Mouse (Mus musculus) frontal cortex, postnatal 10 days (tissue): ENCODE results near the gene Gsto2.
A peak's percentile ranks its signal among the peaks of the same experiment; 100 is the strongest.

ENCODE experiments used
- DNase-seq, 2 experiments: peaks; one replicate each; pipeline ENCODE4 v3.0.0; 2022; ENCODE audit warnings: low spot score in 2 of 2, mixed read lengths in 1 of 2

The Gsto2 gene

DNA sequence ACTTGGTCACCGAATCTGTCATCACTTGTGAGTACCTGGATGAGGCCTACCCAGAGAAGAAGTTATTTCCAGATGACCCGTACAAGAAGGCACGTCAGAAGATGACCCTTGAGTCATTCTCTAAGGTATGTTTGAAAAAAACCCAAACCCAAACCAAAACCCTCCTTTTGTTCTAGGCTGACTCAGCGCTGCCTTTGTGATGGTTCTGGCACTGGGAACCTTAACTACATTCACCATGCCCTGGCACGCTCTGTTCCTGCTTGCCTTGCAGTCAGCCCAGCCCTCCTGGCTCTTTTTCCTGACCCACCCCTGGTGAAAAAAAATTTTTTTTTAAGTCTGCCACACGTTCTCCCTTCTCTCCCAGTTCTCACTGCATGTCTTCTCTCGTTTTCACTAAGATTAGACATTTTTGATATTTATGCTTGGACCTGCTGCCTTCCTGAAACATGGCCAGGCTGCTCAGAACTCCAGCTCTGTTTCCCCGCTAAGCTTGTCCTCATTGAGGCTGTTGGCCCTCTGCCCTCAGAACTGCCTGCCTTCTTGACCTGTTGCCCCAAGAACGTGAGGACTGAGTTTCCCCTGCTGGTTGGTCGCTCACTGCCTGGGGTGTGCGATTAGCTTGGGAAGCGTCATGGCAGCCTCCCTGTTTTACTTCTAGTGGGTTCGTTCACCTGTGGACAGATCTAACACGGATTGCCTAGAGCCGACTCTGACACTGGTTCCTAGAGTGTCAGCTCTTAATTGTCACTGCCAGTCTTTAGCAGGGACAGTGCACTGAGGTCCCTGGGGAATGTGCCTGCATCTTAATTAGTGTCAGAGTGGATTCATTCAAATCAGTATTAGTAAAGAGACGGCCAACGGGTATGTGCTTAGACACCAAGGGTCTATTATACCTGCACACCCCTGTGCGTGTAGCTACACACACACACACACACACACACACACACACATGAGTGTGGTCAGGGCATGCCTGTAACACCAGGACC is 7.1 kb upstream of the Gsto2 start:
- no peak for DNase-seq

- no peak for DNase-seq
Measured at GRCm38 (mm10) chr19:47859180-47859579, 6.2 kb upstream of the Gsto2 start.

GRCm38 (mm10) chr19:47862581-47862980 is 2.8 kb upstream of the Gsto2 start:
- DNase-seq = no peak

DNA sequence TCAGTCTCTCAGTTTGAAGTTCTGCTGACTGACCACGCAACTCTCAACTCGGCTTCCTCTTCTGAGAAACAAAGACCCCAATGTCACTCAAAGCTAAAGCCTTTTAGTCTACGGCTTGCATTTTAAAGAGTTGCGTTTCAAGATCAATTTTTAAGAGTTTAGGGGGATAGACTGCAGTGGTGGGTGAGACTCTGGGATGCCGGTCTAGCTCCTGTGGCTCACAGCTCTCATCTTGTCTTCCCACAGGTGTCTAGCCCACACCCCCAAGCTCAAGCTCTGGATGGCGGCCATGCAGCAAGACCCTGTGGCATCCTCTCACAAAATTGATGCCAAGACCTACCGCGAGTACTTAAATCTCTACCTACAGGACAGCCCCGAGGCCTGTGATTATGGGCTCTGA is 1.3 kb upstream of the Gsto2 start:
- no peak for DNase-seq

GRCm38 (mm10) chr19:47864721-47865120 is 613 bp upstream of the Gsto2 start:
- DNase-seq = no peak

DNA sequence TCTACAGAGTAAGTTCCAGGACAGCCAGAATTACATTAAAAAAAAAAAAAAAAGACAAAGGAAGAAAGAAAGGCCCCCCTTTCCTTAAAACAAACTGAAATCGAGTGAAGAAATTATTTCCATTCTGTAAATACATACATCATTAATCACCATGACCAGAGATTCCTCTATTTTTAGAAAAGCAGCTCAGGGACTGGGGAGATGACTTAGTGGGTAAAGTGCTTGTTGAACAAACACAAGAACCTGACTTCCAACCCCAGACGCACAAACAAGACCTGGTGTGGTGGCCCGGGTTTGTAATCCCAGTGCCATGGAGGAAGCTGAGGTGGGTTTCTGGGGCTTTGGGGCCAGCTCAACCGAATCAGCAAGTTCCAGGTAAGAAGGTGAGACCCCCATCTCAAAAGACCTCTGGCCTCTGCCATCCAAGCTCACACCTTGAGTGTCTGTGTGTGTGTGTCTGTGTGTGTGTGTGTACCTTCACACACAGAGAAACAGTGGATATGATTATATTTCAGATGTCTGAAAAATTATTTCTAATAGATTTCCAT is 2.4 kb downstream of the Gsto2 start:
- DNase-seq = no peak

DNA sequence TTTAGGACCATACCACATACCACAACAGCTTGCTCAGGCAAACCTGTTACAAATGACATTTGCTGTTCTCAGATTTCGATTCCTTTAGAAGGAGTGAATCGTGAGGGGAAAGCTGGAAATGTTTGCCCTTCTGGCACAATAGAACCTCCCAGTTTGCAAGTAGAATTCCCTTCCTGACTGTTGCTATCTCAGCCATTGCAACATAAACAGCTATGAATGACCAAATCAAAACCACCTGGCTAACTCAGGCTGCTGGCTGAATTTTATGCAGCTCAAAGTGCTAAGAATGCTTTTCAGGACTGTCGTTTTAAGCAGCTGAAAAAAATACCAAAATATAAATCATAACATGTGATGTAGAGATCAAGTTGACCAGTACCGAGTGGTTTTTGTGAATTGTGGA is 3.6 kb downstream of the Gsto2 start:
- no peak for DNase-seq

DNA sequence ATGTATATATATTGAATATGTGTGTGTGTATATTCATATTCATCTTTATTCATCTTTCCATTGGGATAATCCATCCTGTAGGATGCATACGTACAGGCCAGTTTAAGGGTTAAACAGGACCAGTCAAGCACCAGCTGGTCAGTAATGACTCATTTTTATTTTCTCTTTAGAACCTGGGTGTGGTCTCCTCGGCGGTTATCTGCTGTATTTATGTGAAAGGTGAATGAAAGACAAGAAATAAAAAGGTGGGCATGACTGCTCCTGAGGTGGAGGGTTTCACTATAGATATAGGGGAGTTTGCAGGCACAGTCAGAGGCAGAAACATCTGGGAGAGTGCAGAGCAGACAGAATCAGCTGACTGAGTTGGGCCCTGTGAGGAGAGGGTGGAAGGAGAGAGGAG is 4.2 kb downstream of the Gsto2 start:
- no peak for DNase-seq

- no peak for DNase-seq
Measured at GRCm38 (mm10) chr19:47870102-47870666, 4.8 kb downstream of the Gsto2 start.

DNA sequence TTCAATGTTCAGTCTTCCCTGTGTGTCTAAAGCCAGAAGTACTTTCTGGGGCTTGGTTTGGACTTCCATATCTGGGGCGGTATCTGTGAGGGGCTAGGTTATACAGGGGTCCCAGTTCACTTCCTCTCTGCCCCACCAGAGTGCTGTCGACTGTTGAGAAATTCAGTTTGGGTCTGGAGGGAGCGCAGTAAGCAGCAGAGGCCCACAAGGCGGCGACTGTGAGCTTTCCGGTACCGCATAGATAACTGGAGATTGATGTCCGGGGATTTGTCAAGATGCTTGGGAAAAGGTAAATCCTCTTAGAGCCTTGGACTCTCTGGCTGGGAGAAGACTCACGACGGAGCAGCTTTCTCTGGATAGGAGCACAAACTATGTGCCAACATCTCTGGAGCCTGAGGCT is 6.2 kb downstream of the Gsto2 start:
- DNase-seq = no peak

DNA sequence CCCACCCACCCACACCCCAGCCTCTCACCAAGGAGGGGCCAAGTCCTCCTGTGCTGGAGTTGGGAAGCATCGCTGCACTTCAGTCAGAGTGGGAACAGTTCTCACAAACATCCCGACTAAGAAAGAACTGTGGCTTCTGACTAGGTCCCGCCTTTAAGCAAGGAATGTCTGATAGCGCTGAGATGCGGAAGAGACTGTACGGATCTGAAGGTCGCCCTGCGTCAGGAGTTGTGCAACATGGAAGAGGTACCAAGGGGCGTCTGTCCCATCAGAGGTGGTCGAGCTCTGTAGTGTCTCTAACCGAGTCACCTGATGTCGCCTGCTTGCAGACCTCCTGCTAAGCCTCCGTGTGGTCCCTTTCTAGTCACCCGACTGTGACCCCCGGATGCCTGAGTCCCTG is 10.9 kb downstream of the Gsto2 start:
- no peak for DNase-seq

GRCm38 (mm10) chr19:47881538-47881937 is 16.2 kb downstream of the Gsto2 start:
- no peak for DNase-seq

GRCm38 (mm10) chr19:47882151-47882881 is 17.0 kb downstream of the Gsto2 start:
- DNase-seq = peak; percentile 44 to 70

DNA sequence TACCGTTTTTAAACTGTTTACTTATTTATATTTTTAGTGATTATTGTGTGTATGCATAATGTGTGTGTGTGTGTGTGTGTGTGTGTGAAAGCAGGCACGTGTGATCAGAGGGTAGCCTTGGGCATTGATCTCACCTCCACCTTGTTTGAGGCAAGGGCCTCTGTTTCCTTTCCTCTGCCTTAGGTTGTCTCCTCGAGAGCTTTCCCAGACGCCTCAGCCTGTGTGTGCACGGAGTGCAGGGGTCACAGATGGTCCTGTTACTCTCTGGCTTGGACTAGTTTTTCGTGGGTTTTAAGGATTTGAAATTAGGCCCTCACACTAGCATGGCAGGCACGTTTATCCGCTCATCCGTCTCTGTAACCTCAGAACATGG is 17.5 kb downstream of the Gsto2 start:
- DNase-seq = no peak

DNA sequence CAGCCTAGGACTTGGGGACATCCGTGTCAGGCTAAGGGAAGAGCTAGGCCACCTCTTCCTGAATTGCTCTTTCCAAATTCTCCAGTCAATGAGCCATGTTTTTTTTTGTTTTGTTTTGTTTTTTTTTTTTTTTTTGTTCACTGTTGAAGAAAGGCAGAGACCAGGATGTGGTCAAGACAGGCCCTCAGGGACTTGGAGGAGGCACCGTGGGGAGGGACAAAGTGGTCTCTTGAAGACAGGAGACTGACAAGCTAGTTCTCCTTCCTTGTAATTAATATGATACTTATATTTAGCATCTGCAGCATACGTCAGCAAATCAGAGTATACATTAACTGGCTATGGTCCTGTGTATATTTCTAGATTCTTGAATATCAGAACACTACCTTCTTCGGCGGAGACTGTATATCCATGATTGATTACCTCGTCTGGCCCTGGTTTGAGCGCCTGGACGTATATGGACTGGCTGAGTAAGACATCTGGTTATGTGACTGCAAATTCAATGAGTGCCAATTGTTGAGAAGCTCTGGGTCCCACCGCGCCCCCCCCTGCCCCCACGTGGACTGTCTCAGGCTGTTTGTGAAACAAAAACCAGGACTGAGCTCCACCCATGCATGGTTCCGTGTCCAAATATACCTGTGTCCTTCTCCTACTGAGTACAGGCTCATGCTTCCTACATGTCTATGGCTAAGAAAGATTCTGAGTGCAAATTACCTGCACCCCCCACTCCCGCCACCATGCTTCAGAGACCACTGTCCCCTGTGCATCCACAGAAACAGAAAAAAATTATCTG is 19.2 kb downstream of the Gsto2 start:
- DNase-seq = no peak

DNA sequence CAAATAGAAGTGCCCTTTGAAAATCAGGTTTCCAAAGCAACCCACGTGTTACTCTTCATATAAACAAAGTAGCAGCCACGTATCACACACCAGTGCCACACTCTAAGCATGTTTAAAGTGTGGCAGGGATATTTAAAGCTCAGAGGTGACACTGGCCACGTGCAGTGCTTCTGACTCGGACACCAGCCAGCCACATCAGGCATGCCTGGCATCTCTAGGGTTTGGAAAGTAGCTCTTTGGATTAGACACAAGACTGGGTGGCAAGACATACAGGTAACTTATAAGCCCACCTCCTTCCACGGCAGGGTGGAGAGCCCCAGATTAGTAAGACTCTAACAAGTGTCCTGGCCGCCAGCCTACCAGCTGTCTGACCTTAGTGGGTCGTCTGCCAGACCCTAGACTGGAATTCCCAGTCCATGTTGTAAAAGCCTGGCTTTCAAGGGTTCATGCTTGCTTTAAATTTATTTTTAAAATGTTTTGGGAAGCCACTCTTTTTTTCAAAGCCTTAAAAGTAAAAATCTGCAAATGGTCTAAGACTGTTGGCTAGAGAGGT is 19.9 kb downstream of the Gsto2 start:
- no peak for DNase-seq

DNA sequence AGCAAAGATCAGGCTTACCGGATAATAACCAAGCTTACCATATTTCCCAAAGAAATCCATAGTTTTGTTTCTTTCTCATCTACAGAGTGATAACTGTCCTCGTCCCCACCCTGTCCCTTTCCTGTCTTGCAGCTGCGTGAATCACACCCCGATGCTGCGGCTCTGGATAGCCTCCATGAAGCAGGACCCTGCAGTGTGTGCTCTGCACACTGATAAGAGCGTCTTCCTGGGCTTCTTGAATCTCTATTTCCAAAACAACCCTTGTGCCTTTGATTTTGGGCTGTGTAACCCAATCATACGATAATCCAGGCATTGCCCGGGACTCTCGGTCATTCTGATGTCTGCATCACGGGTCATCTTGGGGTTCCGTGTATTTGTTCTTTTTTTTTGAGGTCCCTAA is 20.6 kb downstream of the Gsto2 start:
- DNase-seq = no peak

- no peak for DNase-seq
Measured at GRCm38 (mm10) chr19:47886617-47887016, 21.3 kb downstream of the Gsto2 start.

DNA sequence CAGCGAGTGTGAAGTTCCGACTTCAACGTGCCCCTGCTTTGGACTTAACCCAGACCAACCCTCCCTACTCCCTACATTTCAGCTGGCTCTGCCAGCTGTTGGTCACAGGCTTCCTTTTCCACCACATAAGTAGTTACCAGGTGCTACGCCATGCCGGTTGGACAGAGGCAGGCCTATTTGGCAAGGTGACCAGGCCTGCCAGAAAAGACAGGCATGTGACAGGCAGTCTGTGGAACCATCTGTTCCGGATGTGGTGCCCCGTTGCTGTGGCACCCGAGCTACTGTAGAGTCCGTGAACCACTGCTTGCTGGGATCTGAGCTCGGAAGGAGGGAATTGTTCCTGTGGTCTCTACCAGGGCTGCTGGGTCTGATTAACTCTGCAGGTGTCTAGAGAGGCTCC is 22.1 kb downstream of the Gsto2 start:
- no peak for DNase-seq

GRCm38 (mm10) chr19:47888037-47888436 is 22.7 kb downstream of the Gsto2 start:
- no peak for DNase-seq

- no peak for DNase-seq
Measured at GRCm38 (mm10) chr19:47890489-47891130, 25.3 kb downstream of the Gsto2 start.
